Mouse (Mus musculus) ES-E14 (cell line): ENCODE data around the gene Adgrd1. TPM values are rescaled to one million over a fixed set of nuclear protein-coding genes. Genes with fewer than 3 reads are reported as not detected.
A peak's percentile ranks its signal among the peaks of the same experiment; 100 is the strongest.

Experiments used
- DNase-seq: peaks from one replicate; pipeline ENCODE4 v3.0.0-alpha.2; 2013; ENCODE audit warnings: low read depth, low spot score
- H3K27ac ChIP-seq: 2 replicates; pipeline ENCODE4 v1.5.1; 2012; ENCODE audit warnings: low read depth, mild to moderate bottlenecking, low read length, moderate library complexity, mixed read lengths; ENCODE audit not compliant: poor library complexity, insufficient read depth, severe bottlenecking
- H3K36me3 ChIP-seq: 2 replicates; pipeline ENCODE4 v1.6.1; 2012; ENCODE audit warnings: mild to moderate bottlenecking, low read length, moderate library complexity, mixed read lengths; ENCODE audit not compliant: control insufficient read depth, poor library complexity, insufficient read depth, severe bottlenecking
- H3K4me1 ChIP-seq, 2 experiments: fragments of 150-350 bp in 1 of 2; sonication (generic) in 1 of 2; 2 replicates each; pipeline ENCODE4 v1.6.1; 2012; ENCODE audit warnings: low read length in 2 of 2, mild to moderate bottlenecking in 1 of 2, mixed read lengths in 1 of 2; ENCODE audit not compliant: control insufficient read depth in 2 of 2, insufficient read depth in 2 of 2, poor library complexity in 1 of 2
- H3K4me3 ChIP-seq, 2 experiments: fragments of 150-350 bp in 1 of 2; sonication (generic) in 1 of 2; 2 replicates each; pipeline ENCODE4 v1.5.1; 2012; ENCODE audit warnings: low read length in 2 of 2, low read depth in 1 of 2, mild to moderate bottlenecking in 1 of 2, mixed read lengths in 1 of 2; ENCODE audit not compliant: insufficient read depth in 1 of 2, poor library complexity in 1 of 2, severe bottlenecking in 1 of 2
- H3K9ac ChIP-seq: 2 replicates; pipeline ENCODE4 v1.6.1; 2012; ENCODE audit warnings: low read depth, mild to moderate bottlenecking, low read length, mixed read lengths; ENCODE audit not compliant: poor library complexity, insufficient read depth, severe bottlenecking
- H3K9me3 ChIP-seq: fragments of 150-350 bp; sonication (generic); 2 replicates; pipeline ENCODE4 v1.6.1; 2012; ENCODE audit warnings: low read depth, mild to moderate bottlenecking, low read length; ENCODE audit not compliant: control insufficient read depth, insufficient read depth
- CHD2 ChIP-seq: IDR thresholded peaks from 2 replicates; pipeline ENCODE4 v1.6.1; 2014; ENCODE audit warnings: mild to moderate bottlenecking, low read depth, low read length, inconsistent platforms
- HCFC1 ChIP-seq: IDR thresholded peaks from 2 replicates; pipeline ENCODE4 v1.6.1; 2012; ENCODE audit warnings: low read length, inconsistent platforms, borderline replicate concordance; ENCODE audit not compliant: insufficient read depth
- MAFK ChIP-seq: IDR thresholded peaks from 2 replicates; pipeline ENCODE4 v1.6.1; 2014; ENCODE audit warnings: mild to moderate bottlenecking, low read depth, low read length, inconsistent platforms; ENCODE audit not compliant: insufficient read depth
- ZC3H11A ChIP-seq: IDR thresholded peaks from 2 replicates; pipeline ENCODE4 v1.6.1; 2012; ENCODE audit warnings: low read depth, mild to moderate bottlenecking, inconsistent platforms, low read length, borderline replicate concordance
- ZNF384 ChIP-seq: IDR thresholded peaks from 2 replicates; pipeline ENCODE4 v1.6.1; 2012; ENCODE audit warnings: low read depth, low read length, inconsistent platforms
- in situ Hi-C, 2 experiments: fragments of 600-800 bp; cut with MboI; formaldehyde crosslinking; loops; one replicate each; pipeline ENCODE4 v1.15.1; 2025; ENCODE audit warnings: low sequenced_read_pairs in 2 of 2, inconsistent platforms in 1 of 2; ENCODE audit not compliant: unreplicated experiment in 2 of 2
- total RNA-seq: library from RNA; depleted of rRNA; stranded (reverse); fragments of 300-350 nt; gene quantifications from 2 replicates; pipeline ENCODE4 v1.2.3, GENCODE M21; 2012

Gene Adgrd1
- total RNA-seq, 1 experiment: 1.1 TPM

DNA sequence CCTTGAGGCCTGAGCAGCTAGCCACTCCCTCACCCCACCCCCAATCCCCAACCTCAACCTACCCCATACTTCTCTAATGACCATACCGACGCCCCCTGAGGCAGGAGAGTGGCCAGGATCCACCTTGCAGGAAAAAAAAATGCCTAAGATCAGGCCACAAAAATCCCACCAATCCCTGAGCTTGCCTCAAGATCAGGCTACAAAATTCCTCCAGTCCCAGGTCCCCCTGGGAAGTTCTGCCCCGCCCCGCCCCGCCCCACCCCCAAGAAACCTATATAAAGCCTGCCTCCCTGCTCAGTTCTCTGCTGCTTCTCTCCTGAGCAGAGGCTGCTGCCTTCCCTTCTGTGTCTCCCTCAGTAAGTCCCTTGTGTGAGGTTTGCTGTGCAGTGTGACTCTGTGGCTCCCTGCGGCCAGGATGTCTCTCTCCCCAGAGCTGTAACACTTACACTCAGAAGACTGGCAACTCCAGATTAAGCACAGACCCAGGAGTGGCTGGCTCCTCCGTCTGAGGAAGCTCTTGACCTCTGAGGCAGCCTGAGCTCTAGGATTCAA, 137.4 kb downstream of the Adgrd1 start:
- TF ChIP-seq HCFC1: no peak
- TF ChIP-seq ZC3H11A: no peak
- TF ChIP-seq MAFK: no peak
- no peak for TF ChIP-seq CHD2
- TF ChIP-seq ZNF384: no peak
- Histone ChIP-seq H3K4me3 (no peak overlapping the region), H3K9ac (no peak overlapping the region), H3K4me1 (no peaks in the 10 kb centered on the region), H3K27ac (peak overlapping the region; percentile 37; the same call in 1 of the 2 replicates), H3K36me3 (no peaks in the 10 kb centered on the region), H3K9me3 (no peaks in the 10 kb centered on the region; the same call in 1 of the 2 replicates)
- in situ Hi-C loops: no loop called here
- DNase-seq: no peak

- H3K27ac ChIP-seq: no peak overlapping the region
- H3K9me3 ChIP-seq: no peaks in the 10 kb centered on the region; the same call in 1 of the 2 replicates
- H3K36me3 ChIP-seq: no peaks in the 10 kb centered on the region
- H3K4me1 ChIP-seq: no peaks in the 10 kb centered on the region
- no peak for DNase-seq
- TF ChIP-seq MAFK (no peak), ZC3H11A (no peak), CHD2 (no peak), ZNF384 (no peak), HCFC1 (no peak)
- H3K4me3 ChIP-seq: no peak overlapping the region
- H3K9ac ChIP-seq: no peak overlapping the region
- in situ Hi-C loops: no loop called here
Measured at GRCm38 (mm10) chr5:129236366-129236765, 139.8 kb downstream of the Adgrd1 start.

DNA sequence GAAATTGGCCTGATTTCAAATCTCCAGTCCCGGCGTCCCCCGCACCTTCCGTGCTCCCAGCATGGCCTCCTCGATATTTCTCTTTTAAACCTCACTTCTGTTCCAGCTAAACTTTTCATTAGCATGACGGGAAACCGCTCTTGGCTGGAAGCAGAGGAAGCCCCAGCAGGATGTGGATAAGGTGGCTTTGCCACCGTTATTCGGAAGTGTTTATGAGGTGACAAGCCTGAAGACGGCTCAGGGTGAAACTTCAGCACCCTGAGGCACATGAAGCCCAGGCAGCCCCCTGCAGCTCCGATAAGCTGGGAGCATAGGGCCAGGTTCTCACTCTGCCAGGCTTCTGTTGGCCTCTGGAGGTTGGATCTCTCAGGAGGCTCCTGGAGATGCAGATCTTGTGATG, 145.3 kb downstream of the Adgrd1 start:
- Histone ChIP-seq H3K27ac (no peak overlapping the region), H3K9ac (no peak overlapping the region), H3K4me1 (peaks cover 8 to 34% of the 10 kb centered on the region in 2 experiments; a peak in 3 of 4 replicates), H3K9me3 (no peaks in the 10 kb centered on the region), H3K4me3 (no peak overlapping the region), H3K36me3 (no peaks in the 10 kb centered on the region)
- DNase-seq: no peak
- no peak for TF ChIP-seq HCFC1
- no peak for TF ChIP-seq ZNF384
- TF ChIP-seq MAFK: no peak
- no peak for TF ChIP-seq ZC3H11A
- TF ChIP-seq CHD2: no peak
- in situ Hi-C loops: no loop called here

- Histone ChIP-seq H3K4me1 (peaks cover 8 to 34% of the 10 kb centered on the region in 2 experiments; a peak in 3 of 4 replicates), H3K9ac (no peak overlapping the region), H3K27ac (no peak overlapping the region), H3K36me3 (no peaks in the 10 kb centered on the region), H3K4me3 (no peak overlapping the region), H3K9me3 (no peaks in the 10 kb centered on the region)
- TF ChIP-seq ZNF384: no peak
- TF ChIP-seq HCFC1: no peak
- TF ChIP-seq MAFK: no peak
- TF ChIP-seq CHD2: no peak
- TF ChIP-seq ZC3H11A: no peak
- in situ Hi-C loops: no loop called here
- peak; percentile 73 for DNase-seq
Measured at GRCm38 (mm10) chr5:129242265-129242664, 145.7 kb downstream of the Adgrd1 start.

- Histone ChIP-seq H3K4me3 (no peak overlapping the region), H3K27ac (no peak overlapping the region), H3K4me1 (peaks cover 13 to 36% of the 10 kb centered on the region in 2 experiments), H3K9ac (no peak overlapping the region), H3K9me3 (no peaks in the 10 kb centered on the region), H3K36me3 (no peaks in the 10 kb centered on the region)
- no peak for DNase-seq
- in situ Hi-C loops: no loop called here
- TF ChIP-seq HCFC1 (no peak), ZC3H11A (no peak), MAFK (no peak), CHD2 (no peak), ZNF384 (no peak)
Measured at GRCm38 (mm10) chr5:129243120-129243519, 146.6 kb downstream of the Adgrd1 start.
